Mouse (Mus musculus): Measurements from ENCODE around the gene Plcd3. TPM values are rescaled to one million over a fixed set of nuclear protein-coding genes. Genes with fewer than 3 reads are reported as not detected.

Gene Plcd3
- total and polyA plus RNA-seq, 2 experiments from 2014 or later, result 4.7 to 9.4 TPM

DNA sequence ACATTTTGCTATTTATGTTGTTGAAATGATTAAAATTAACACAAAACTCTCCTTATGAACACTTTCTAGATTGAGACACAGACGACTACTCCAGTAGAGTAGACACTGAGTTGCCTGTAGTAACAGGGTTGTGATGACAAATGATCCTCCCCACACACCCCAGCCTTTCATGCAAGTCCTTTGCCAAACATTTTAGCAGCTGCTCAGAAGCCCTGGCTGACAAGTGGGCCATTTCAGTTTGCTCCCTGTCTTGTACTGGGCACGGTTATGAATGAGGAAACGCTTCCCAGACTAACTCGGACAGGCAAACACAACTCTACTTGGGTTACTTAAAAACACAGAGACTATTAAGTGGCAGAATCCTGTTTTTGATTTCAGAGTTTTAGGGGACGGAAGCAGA is 18.9 kb upstream of the Plcd3 start:
- Histone ChIP-seq H3K4me1 (ENCODE audit: insufficient read depth, low read length) (no peaks in the 10 kb centered on the region), H3K36me3 (ENCODE audit: insufficient read depth, low read length) (no peaks in the 10 kb centered on the region), H3K9ac (replicated peaks; ENCODE audit: low read length, poor library complexity, severe bottlenecking) (no peak overlapping the region), H3K4me3 (ENCODE audit: low read depth, low read length) (no peak overlapping the region), H3K9me3 (ENCODE audit: low read length) (no peaks in the 10 kb centered on the region), H3K27ac (ENCODE audit: low read depth, low read length) (no peak overlapping the region), H3K27me3 (ENCODE audit: insufficient read depth, low read length) (no peaks in the 10 kb centered on the region), H3K4me2 (ENCODE audit: low read depth, low read length, poor library complexity, severe bottlenecking) (no peak overlapping the region)
- ATAC-seq (ENCODE audit: low FRiP score) (no peak), DNase-seq (ENCODE audit: low spot score) (peak; percentile 31)
- WGBS, result 70% methylated on average over 5 of the region's 5 CpGs
- TF ChIP-seq CTCF (IDR thresholded peaks at IDR 0.05), result no peak

DNA sequence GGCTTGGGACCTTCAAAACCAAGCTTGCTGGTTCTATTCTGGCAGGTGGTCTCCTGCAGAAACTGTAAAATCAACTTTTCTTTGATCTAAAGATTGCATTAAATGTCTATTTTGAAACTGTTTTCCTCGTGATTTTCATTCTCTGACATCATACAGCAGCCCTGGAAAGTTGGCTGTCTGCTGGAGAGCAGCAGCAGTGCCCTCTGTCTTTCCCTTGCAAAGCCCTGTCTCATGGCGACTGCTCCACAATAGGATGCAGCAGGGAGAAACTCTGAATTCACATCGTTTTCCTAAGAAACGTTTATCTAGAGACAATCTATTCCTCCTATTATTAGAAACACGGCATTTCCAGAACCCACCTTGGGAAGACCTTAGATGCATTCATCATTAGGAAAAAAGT is 18.2 kb upstream of the Plcd3 start:
- no peak for ATAC-seq (ENCODE audit: low FRiP score)
- peak; percentile 45 for TF ChIP-seq CTCF (IDR thresholded peaks at IDR 0.05)
- no peak overlapping the region for H3K27ac ChIP-seq (ENCODE audit: low read depth, low read length)
- no peak for DNase-seq (ENCODE audit: low spot score)
- H3K27me3 ChIP-seq (ENCODE audit: insufficient read depth, low read length), result no peaks in the 10 kb centered on the region
- H3K9me3 ChIP-seq (ENCODE audit: low read length), result no peaks in the 10 kb centered on the region
- no peaks in the 10 kb centered on the region for H3K4me1 ChIP-seq (ENCODE audit: insufficient read depth, low read length)
- WGBS, result 53% methylated on average over 5 of the region's 5 CpGs
- H3K9ac ChIP-seq (replicated peaks; ENCODE audit: low read length, poor library complexity, severe bottlenecking), result no peak overlapping the region
- H3K36me3 ChIP-seq (ENCODE audit: insufficient read depth, low read length), result no peaks in the 10 kb centered on the region
- H3K4me2 ChIP-seq (ENCODE audit: low read depth, low read length, poor library complexity, severe bottlenecking), result no peak overlapping the region
- no peak overlapping the region for H3K4me3 ChIP-seq (ENCODE audit: low read depth, low read length)

DNA sequence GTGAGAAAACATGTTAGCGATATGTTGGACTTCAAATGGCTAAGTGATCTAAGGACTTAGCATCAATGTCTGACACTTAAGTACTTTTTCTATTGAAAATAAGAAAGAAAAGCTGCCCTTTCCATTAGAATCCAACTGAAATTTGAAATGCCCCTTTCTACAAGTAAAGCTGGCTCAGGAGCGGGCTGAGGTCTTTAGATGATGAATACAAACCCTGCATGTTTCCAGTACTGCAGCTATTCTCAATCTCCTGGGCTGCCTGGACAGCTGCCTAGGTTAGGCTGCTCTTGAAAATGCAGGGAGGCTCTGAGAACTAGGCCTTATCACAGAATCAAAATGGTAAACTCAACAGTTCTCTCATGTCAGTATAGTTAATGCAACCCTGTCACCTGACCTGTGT is 17.4 kb upstream of the Plcd3 start:
- Histone ChIP-seq H3K27ac (ENCODE audit: low read depth, low read length) (no peak overlapping the region), H3K4me3 (ENCODE audit: low read depth, low read length) (peak overlapping the region; percentile 5; the same call in 1 of the 2 replicates)

DNA sequence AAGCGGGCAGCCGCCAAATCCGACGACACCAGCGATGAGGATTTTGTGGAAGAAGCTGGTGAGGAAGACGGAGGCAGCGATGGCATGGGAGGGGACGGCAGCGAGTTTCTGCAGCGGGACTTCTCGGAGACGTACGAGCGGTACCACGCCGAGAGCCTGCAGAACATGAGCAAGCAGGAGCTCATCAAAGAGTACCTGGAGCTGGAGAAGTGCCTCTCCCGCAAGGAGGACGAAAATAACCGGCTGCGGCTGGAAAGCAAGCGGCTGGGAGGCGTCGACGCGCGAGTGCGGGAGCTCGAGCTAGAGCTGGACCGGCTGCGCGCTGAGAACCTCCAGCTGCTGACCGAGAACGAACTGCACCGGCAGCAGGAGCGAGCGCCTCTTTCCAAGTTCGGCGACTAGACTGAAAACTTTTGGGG is 16.1 kb upstream of the Plcd3 start:
- ATAC-seq (ENCODE audit: low FRiP score) (no peak), DNase-seq (ENCODE audit: low spot score) (no peak)
- H3K27ac ChIP-seq (ENCODE audit: low read depth, low read length), result peak overlapping the region; percentile 75
- no peaks in the 10 kb centered on the region for H3K27me3 ChIP-seq (ENCODE audit: insufficient read depth, low read length)
- H3K36me3 ChIP-seq (ENCODE audit: insufficient read depth, low read length), result no peaks in the 10 kb centered on the region
- peak overlapping the region; percentile 92 for H3K4me2 ChIP-seq (ENCODE audit: low read depth, low read length, poor library complexity, severe bottlenecking)
- no peak for TF ChIP-seq CTCF (IDR thresholded peaks at IDR 0.05)
- H3K4me3 ChIP-seq (ENCODE audit: low read depth, low read length), result peak overlapping the region; percentile 60
- H3K4me1 ChIP-seq (ENCODE audit: insufficient read depth, low read length), result no peaks in the 10 kb centered on the region; the same call in 1 of the 2 replicates
- WGBS, result under 1% methylated on average over 38 of the region's 38 CpGs
- no peaks in the 10 kb centered on the region for H3K9me3 ChIP-seq (ENCODE audit: low read length)
- H3K9ac ChIP-seq (replicated peaks; ENCODE audit: low read length, poor library complexity, severe bottlenecking), result peak overlapping the region; percentile 73

More for the DNA sequence above, 17.4 kb upstream of the Plcd3 start:
- no peaks in the 10 kb centered on the region for H3K4me1 ChIP-seq (ENCODE audit: insufficient read depth, low read length)
- no peak for DNase-seq (ENCODE audit: low spot score)
- H3K9me3 ChIP-seq (ENCODE audit: low read length), result no peaks in the 10 kb centered on the region
- TF ChIP-seq CTCF (IDR thresholded peaks at IDR 0.05), result no peak
- ATAC-seq (ENCODE audit: low FRiP score), result no peak
- H3K27me3 ChIP-seq (ENCODE audit: insufficient read depth, low read length), result no peaks in the 10 kb centered on the region
- H3K36me3 ChIP-seq (ENCODE audit: insufficient read depth, low read length), result no peaks in the 10 kb centered on the region
- no peak overlapping the region for H3K9ac ChIP-seq (replicated peaks; ENCODE audit: low read length, poor library complexity, severe bottlenecking)
- WGBS, result 73% methylated on average over 2 of the region's 2 CpGs
- peak overlapping the region; percentile 92 for H3K4me2 ChIP-seq (ENCODE audit: low read depth, low read length, poor library complexity, severe bottlenecking)

DNA sequence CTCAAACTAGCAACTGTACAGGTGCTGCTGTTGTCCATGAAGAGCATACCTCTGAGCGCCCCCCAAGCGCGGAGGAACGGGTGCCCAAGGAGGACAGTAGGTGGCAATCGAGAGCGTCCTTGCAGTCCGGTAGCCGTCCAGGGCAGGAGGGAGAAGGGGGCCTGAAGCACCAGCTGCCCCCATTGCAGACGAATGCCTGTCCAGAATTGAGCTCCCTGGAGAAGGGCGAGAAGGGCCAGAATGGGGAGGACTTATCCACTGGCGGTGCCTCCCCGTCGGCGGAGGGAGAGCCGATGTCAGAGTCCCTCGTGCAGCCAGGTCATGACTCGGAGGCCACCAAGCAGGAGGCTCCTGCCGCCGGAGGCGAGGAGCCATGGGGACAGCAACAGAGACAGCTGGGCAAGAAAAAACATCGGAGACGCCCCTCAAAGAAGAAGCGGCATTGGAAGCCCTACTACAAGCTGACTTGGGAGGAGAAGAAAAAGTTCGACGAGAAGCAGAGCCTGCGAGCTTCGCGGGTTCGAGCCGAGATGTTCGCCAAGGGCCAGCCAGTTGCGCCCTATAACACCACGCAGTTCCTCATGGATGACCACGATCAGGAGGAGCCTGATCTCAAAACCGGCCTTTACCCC is 15.6 kb upstream of the Plcd3 start:
- peak overlapping the region; percentile 75 for H3K27ac ChIP-seq (ENCODE audit: low read depth, low read length)
- peak; percentile 81 for TF ChIP-seq CTCF (IDR thresholded peaks at IDR 0.05)
- H3K4me1 ChIP-seq (ENCODE audit: insufficient read depth, low read length), result peaks cover 5% of the 10 kb centered on the region
- no peaks in the 10 kb centered on the region for H3K27me3 ChIP-seq (ENCODE audit: insufficient read depth, low read length)
- peak overlapping the region; percentile 60 for H3K4me3 ChIP-seq (ENCODE audit: low read depth, low read length)
- peak; percentile 82 for DNase-seq (ENCODE audit: low spot score)
- peak overlapping the region; percentile 92 for H3K4me2 ChIP-seq (ENCODE audit: low read depth, low read length, poor library complexity, severe bottlenecking)
- under 1% methylated on average over 35 of the region's 35 CpGs for WGBS
- no peak for ATAC-seq (ENCODE audit: low FRiP score)
- no peaks in the 10 kb centered on the region for H3K9me3 ChIP-seq (ENCODE audit: low read length)
- H3K36me3 ChIP-seq (ENCODE audit: insufficient read depth, low read length), result no peaks in the 10 kb centered on the region
- H3K9ac ChIP-seq (replicated peaks; ENCODE audit: low read length, poor library complexity, severe bottlenecking), result peak overlapping the region; percentile 73

DNA sequence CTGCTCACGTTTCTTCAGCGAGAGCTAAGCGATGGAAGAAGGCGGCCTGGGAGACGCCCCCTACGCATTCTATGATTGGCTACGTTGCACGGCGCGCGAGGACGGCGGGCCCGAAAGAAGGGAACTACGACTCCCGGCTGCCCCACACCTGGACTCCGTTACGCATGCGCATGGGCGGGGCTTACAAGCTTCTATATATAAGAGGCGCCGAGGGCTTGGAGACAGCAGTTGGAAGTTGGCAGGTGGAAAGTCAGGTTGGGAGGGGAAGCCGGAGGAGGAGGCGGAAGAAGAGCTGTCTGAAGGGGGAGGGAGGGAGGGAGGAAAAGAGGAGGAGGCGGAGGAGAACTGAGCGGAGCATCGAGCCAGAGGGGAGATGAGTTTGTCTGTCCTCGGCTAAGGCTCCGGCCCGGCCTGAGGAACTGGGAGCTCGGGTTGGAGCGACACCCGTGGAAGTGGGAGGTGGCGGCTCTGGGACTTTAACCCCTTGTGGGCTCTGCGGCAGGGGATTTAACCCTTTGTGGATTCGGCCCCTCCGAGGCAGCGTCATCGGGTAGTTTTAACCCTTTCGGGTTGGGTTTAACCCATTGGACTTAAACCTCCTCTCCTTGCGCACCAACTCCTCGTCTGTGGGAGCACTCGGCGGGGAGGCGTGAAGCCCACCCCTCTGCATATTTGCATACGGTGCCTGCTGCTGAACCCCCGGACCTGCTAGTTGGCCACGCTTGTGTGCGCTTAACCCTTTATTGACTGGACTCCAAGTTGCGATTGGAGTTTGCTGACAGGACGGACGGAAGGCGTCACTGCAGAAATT is 14.8 kb upstream of the Plcd3 start, which contains the start of gene Hexim1:
Gene Hexim1 (plus strand): TSS at position 224 of the 811 bp plus-strand sequence.
- no peaks in the 10 kb centered on the region for H3K36me3 ChIP-seq (ENCODE audit: insufficient read depth, low read length)
- H3K9ac ChIP-seq (replicated peaks; ENCODE audit: low read length, poor library complexity, severe bottlenecking), result peak within 1 kb of the TSS; percentile 81
- peak within 1 kb of the TSS; percentile 88 for H3K27ac ChIP-seq (ENCODE audit: low read depth, low read length)
- peaks cover 5% of the 10 kb centered on the region for H3K4me1 ChIP-seq (ENCODE audit: insufficient read depth, low read length)
- peak; percentile 95 for ATAC-seq (ENCODE audit: low FRiP score)
- H3K4me2 ChIP-seq (ENCODE audit: low read depth, low read length, poor library complexity, severe bottlenecking), result peak within 1 kb of the TSS; percentile 92
- peak within 1 kb of the TSS; percentile 60 for H3K4me3 ChIP-seq (ENCODE audit: low read depth, low read length)
- WGBS, result under 1% methylated on average over 53 of the region's 53 CpGs
- H3K27me3 ChIP-seq (ENCODE audit: insufficient read depth, low read length), result peaks cover 7% of the 10 kb centered on the region; the same call in 1 of the 2 replicates
- TF ChIP-seq CTCF (IDR thresholded peaks at IDR 0.05), result no peak
- peak; percentile 100 for DNase-seq (ENCODE audit: low spot score)
- H3K9me3 ChIP-seq (ENCODE audit: low read length), result no peaks in the 10 kb centered on the region

Measured in midbrain, postnatal 0 days (tissue).